Mouse (Mus musculus) forebrain, embryonic 16.5 days (tissue): Measurements from ENCODE around the gene Cfap43. TPM values are rescaled to one million over a fixed set of nuclear protein-coding genes. Genes with fewer than 3 reads are reported as not detected.

Source experiments
- ATAC-seq: fragments of 200-750 bp; cut with Nextera tagmentation; 2 replicates; pipeline ENCODE4 v1.8.0; 2017; ENCODE audit warnings: mild to moderate bottlenecking, moderate library complexity
- H3K27ac ChIP-seq: fragments of 300-500 bp; sonication (generic); 2 replicates; pipeline ENCODE4 v1.5.1; 2014; ENCODE audit warnings: low read length, control low read depth
- H3K27me3 ChIP-seq: fragments of 300-500 bp; sonication (generic); replicated peaks from 2 replicates; pipeline ENCODE4 v1.6.1; 2014; ENCODE audit warnings: low read length; ENCODE audit not compliant: control insufficient read depth, insufficient read depth
- H3K36me3 ChIP-seq: fragments of 300-500 bp; sonication (generic); 2 replicates; pipeline ENCODE4 v1.6.1; 2014; ENCODE audit not compliant: control insufficient read depth, insufficient read depth
- H3K4me1 ChIP-seq: fragments of 300-500 bp; sonication (generic); replicated peaks from 2 replicates; pipeline ENCODE4 v1.6.1; 2014; ENCODE audit warnings: low read length; ENCODE audit not compliant: control insufficient read depth, insufficient read depth
- H3K4me2 ChIP-seq: fragments of 300-500 bp; sonication (generic); 2 replicates; pipeline ENCODE4 v1.6.1; 2014; ENCODE audit warnings: mild to moderate bottlenecking, low read length, control low read depth
- H3K4me3 ChIP-seq: fragments of 300-500 bp; sonication (generic); replicated peaks from 2 replicates; pipeline ENCODE4 v1.5.1; 2014; ENCODE audit warnings: mild to moderate bottlenecking, low read length, control low read depth
- H3K9ac ChIP-seq: fragments of 300-500 bp; sonication (generic); replicated peaks from 2 replicates; pipeline ENCODE4 v1.6.1; 2014; ENCODE audit warnings: low read depth, low read length, control low read depth
- H3K9me3 ChIP-seq: fragments of 300-500 bp; sonication (generic); 2 replicates; pipeline ENCODE4 v1.6.1; 2016; ENCODE audit warnings: low read length; ENCODE audit not compliant: control insufficient read depth
- WGBS: fragments of 180-500 bp; shearing (Covaris S2); extraction: QIAGEN DNeasy Blood & Tissue Kit; methylation state at CpG from one replicate; pipeline ENCODE4 v1.1.7; 2014; 5-methylcytosine and 5-hydroxymethylcytosine counted together
- polyA plus RNA-seq: library from polyadenylated mRNA; unstranded; fragments of >200 nt; fragmentation: Nextera tagmentation; extraction: Ambion mirVana; gene quantifications from 2 replicates; pipeline ENCODE4 v1.2.1, GENCODE M21; 2015

Gene Cfap43
- polyA plus RNA-seq, 1 experiment from 2014 or later, result 1.1 TPM

DNA sequence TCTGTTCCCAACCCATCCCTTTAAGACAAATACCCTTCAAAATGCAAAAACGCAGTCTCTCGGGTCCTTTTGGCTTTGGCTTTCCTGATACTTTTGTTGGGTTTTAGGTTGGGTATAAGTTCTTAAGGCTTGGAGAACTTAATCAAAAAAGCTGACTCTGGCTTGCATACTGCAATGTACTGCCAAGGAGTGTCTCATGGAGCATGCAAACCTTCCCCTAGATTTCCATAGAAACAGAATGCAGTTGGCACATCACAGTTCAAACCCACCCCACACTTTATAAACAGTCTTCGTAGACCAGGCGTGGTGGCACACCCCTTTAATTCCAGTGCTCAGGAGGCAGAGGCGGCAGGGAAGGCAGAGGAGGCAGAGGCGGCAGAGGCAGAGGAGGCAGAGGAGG is 141.2 kb downstream of the Cfap43 start:
- Histone ChIP-seq H3K27ac (no peak overlapping the region), H3K9ac (no peak overlapping the region), H3K9me3 (no peaks in the 10 kb centered on the region), H3K4me1 (no peaks in the 10 kb centered on the region), H3K36me3 (no peaks in the 10 kb centered on the region), H3K4me2 (no peak overlapping the region), H3K27me3 (no peaks in the 10 kb centered on the region), H3K4me3 (no peak overlapping the region)
- no peak for ATAC-seq
- WGBS, result 77% methylated on average over 6 of the region's 6 CpGs

DNA sequence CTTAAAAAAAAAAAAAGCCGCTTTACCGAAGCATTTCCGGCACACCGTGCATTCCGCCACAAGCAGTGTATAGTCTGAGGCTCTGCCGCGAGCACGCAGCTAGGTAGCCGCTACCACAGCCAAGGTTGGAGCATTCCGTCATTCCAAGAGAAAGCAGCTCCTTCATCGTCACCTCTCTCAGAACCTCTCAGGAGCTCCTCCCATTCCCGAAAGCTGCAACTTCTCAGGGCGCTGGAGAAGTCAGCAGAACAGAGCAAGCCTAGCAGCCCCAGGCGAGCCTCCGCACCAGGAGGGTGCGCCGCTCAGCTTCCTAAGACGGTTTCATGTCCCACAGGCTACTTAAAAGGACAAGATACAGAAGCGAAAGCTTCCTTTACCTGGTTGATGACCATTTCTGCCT is 163.5 kb downstream of the Cfap43 start:
- Histone ChIP-seq H3K4me1 (no peaks in the 10 kb centered on the region), H3K4me2 (no peak overlapping the region), H3K27me3 (no peaks in the 10 kb centered on the region), H3K36me3 (no peaks in the 10 kb centered on the region), H3K9me3 (no peaks in the 10 kb centered on the region), H3K27ac (no peak overlapping the region), H3K4me3 (no peak overlapping the region), H3K9ac (no peak overlapping the region)
- no peak for ATAC-seq
- 82% methylated on average over 19 of the region's 19 CpGs for WGBS

DNA sequence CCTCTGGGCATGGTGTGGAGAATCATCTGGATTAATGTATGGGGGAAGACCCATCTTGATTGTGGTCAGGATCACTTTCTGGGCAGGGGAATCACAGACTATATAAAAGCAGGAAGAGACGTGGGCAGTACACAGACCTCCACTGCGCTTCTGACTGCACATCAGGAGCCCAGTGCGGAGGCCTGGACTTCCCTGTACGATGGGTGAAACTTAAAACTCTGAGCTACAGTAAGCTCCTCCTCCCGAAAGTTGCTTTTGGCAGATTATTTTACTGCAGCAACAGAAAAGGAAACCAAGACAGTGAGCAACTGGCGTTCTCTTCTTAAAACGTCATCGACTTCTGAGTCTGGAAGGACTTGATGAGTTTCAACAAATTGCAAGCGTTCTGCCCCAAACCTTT is 164.2 kb downstream of the Cfap43 start:
- H3K27ac ChIP-seq, result no peak overlapping the region
- H3K4me3 ChIP-seq, result no peak overlapping the region
- 91% methylated on average over 9 of the region's 9 CpGs for WGBS
- no peaks in the 10 kb centered on the region for H3K36me3 ChIP-seq
- ATAC-seq, result no peak
- H3K4me2 ChIP-seq, result no peak overlapping the region
- no peaks in the 10 kb centered on the region for H3K4me1 ChIP-seq
- no peak overlapping the region for H3K9ac ChIP-seq
- H3K27me3 ChIP-seq, result no peaks in the 10 kb centered on the region
- no peaks in the 10 kb centered on the region for H3K9me3 ChIP-seq

DNA sequence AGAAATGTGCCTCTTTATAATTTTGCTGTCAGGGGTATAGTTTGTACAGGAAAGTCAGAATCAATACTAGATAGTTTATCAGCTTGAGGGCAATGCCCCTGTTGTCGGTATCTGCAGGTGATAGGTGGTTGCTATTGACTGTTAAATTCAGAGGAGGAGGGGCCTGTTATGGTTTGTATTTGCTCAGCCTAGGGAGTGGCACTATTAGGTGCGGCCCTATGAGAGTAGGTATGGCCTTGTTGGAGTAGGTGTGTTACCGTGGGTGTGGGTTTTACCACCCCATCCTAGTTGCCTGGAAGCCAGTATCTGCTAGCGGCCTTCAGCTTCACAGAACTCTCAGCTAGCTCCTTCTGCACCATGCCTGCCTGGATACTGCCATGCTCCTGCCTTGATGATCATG is 165.2 kb downstream of the Cfap43 start:
- no peak overlapping the region for H3K4me3 ChIP-seq
- no peak overlapping the region for H3K9ac ChIP-seq
- no peaks in the 10 kb centered on the region for H3K9me3 ChIP-seq
- H3K27ac ChIP-seq, result no peak overlapping the region
- WGBS, result 93% methylated on average over 4 of the region's 4 CpGs
- H3K4me1 ChIP-seq, result no peaks in the 10 kb centered on the region
- no peaks in the 10 kb centered on the region for H3K27me3 ChIP-seq
- no peak overlapping the region for H3K4me2 ChIP-seq
- H3K36me3 ChIP-seq, result no peaks in the 10 kb centered on the region
- no peak for ATAC-seq

DNA sequence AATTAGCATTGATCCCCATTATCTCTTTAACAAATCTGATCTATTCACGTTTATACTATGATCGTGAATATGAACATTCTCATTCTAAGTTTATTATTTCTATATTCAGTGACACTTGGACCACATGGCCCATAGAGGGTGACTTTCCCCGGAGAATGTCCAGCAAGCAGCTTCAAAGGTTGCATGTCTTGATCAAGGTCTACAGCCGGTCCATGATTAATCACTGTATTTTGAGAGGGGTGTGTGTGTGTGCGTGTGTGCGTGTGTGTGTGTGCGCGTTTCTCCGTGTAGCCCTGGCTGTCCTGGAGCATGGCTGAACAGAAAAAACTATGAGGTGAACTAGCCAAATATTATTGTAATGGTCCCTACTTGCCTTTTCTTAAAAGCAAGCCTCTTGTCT is 166.6 kb downstream of the Cfap43 start:
- ATAC-seq, result no peak
- no peaks in the 10 kb centered on the region for H3K4me1 ChIP-seq
- H3K27ac ChIP-seq, result no peak overlapping the region
- H3K4me2 ChIP-seq, result no peak overlapping the region
- no peaks in the 10 kb centered on the region for H3K9me3 ChIP-seq
- H3K9ac ChIP-seq, result no peak overlapping the region
- H3K36me3 ChIP-seq, result no peaks in the 10 kb centered on the region
- H3K27me3 ChIP-seq, result no peaks in the 10 kb centered on the region
- 96% methylated on average over 9 of the region's 9 CpGs for WGBS
- no peak overlapping the region for H3K4me3 ChIP-seq

DNA sequence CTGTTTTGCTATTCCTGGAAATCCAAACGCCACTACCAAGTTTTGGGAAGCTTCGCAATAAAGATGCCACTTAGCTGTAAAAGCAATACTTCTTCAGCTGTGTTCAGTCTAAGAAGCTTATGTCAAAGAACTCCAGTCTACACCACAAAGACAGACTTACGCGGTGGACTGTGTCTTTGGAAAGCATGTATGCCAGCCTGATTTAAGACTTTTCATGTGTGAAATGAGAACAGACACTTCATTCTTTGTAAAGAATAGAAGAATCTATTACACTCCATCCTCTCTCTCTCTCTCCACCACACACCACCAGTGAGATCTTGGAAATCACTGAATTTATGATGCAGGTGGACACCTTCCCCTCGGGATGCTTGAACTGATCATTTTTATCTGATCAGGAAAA is 168.7 kb downstream of the Cfap43 start:
- Histone ChIP-seq H3K9me3 (no peaks in the 10 kb centered on the region), H3K27me3 (no peaks in the 10 kb centered on the region), H3K27ac (no peak overlapping the region), H3K9ac (no peak overlapping the region), H3K36me3 (no peaks in the 10 kb centered on the region), H3K4me1 (no peaks in the 10 kb centered on the region), H3K4me3 (no peak overlapping the region), H3K4me2 (no peak overlapping the region)
- 24% methylated on average over 5 of the region's 5 CpGs for WGBS
- ATAC-seq, result no peak

DNA sequence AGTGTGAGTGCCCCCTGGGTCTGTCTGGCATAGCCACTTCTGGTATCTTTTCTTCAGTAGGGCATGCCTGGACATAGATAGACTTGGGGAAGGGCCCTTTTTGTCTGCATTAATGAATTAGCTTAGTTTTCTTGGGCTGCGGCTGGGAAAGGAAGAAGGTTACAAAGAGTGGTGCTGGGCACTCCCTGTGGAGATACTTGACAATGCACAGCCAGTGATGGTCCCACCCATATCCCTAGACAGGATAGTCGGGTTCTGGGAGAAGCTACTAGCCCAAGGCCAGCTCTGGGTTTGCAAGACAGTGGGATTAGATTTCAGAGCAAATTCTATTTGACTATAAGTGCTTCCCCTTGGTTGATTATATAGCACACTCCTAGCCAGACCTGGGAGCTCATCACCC is 170.1 kb downstream of the Cfap43 start:
- WGBS, result 85% methylated on average over 2 of the region's 2 CpGs
- Histone ChIP-seq H3K27ac (no peak overlapping the region), H3K9ac (no peak overlapping the region), H3K36me3 (no peaks in the 10 kb centered on the region), H3K4me3 (no peak overlapping the region), H3K4me2 (no peak overlapping the region), H3K27me3 (no peaks in the 10 kb centered on the region), H3K4me1 (no peaks in the 10 kb centered on the region), H3K9me3 (no peaks in the 10 kb centered on the region)
- ATAC-seq, result no peak

DNA sequence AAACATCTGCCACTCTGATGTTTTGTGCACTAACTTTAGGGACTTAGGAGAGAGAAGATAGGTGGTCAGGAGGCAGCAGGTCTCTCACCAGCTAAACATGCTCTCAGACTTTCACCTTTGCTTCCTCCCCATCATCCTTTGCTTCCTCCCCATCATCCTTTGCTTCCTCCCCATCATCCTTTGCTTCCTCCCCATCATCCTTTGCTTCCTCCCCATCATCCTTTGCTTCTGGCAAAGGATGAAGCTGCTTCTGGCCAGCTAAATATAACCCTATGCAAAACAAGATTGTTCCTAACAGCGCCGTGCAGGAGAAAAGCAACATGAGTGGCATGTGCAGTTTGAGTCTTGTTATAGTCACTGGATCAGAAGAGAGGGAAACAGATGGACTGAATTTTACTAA is 172.0 kb downstream of the Cfap43 start:
- H3K36me3 ChIP-seq, result no peaks in the 10 kb centered on the region
- no peak overlapping the region for H3K27ac ChIP-seq
- H3K9ac ChIP-seq, result no peak overlapping the region
- no peak overlapping the region for H3K4me3 ChIP-seq
- ATAC-seq, result no peak
- no peaks in the 10 kb centered on the region for H3K27me3 ChIP-seq
- H3K4me1 ChIP-seq, result no peaks in the 10 kb centered on the region
- no peaks in the 10 kb centered on the region for H3K9me3 ChIP-seq
- WGBS, result 86% methylated on average over 2 of the region's 2 CpGs
- H3K4me2 ChIP-seq, result no peak overlapping the region

DNA sequence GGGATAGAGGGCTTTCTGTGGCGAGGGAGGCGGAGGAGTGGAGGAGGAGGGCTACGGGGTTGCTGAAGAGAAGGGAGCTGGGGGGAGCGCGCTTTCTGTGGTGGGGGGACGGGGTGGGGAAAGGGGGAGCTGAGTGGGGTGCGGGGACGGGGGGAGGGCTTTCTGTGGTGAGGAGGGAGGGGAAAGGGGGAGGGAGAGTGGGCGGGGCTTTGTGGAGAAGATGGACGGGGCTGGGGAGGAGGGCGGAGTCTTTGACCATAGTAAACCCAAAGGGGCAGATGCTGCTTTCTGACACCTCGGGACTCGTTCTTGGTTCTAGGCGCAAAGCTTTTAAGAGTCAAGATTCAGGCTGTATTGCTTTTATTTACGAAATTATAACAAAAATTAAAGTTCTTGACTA is 187.2 kb downstream of the Cfap43 start:
- WGBS, result 1% methylated on average over 12 of the region's 15 CpGs

More for the DNA sequence above, 187.2 kb downstream of the Cfap43 start:
- peaks cover 30% of the 10 kb centered on the region for H3K36me3 ChIP-seq
- peak overlapping the region; percentile 97 for H3K27ac ChIP-seq
- H3K9ac ChIP-seq, result peak overlapping the region; percentile 86
- 0 out of 2 replicates have a peak, but pooled peaks have one; percentile 8 for ATAC-seq
- peaks cover 11% of the 10 kb centered on the region for H3K4me1 ChIP-seq
- peak overlapping the region; percentile 92 for H3K4me3 ChIP-seq
- H3K27me3 ChIP-seq, result no peaks in the 10 kb centered on the region
- peak overlapping the region; percentile 55 for H3K4me2 ChIP-seq
- H3K9me3 ChIP-seq, result no peaks in the 10 kb centered on the region
